Mouse (Mus musculus) MEL (cell line): Measurements from ENCODE around the gene Arhgap23. TPM values are rescaled to one million over a fixed set of nuclear protein-coding genes. Genes with fewer than 3 reads are reported as not detected.
A peak's percentile ranks its signal among the peaks of the same experiment; 100 is the strongest.

Source experiments
- DNase-seq: peaks from one replicate; pipeline ENCODE4 v3.0.0; 2011; ENCODE audit warnings: low read depth, low spot score
- H3K27ac ChIP-seq: 2 replicates; pipeline ENCODE4 v1.5.1; 2012; ENCODE audit warnings: low read depth, mild to moderate bottlenecking, control low read depth, low read length, moderate library complexity; ENCODE audit not compliant: control insufficient read depth
- H3K27me3 ChIP-seq, 2 experiments: fragments of 150-350 bp in 1 of 2; sonication (generic) in 1 of 2; 2 replicates each; pipeline ENCODE4 v1.6.1; 2012; ENCODE audit warnings: low read length in 2 of 2, mild to moderate bottlenecking in 2 of 2, improper control_type of control experiment in 1 of 2, moderate library complexity in 1 of 2; ENCODE audit not compliant: insufficient read depth in 2 of 2, control insufficient read depth in 1 of 2
- H3K36me3 ChIP-seq, 2 experiments: 2 replicates each; pipeline ENCODE4 v1.6.1; 2012 to 2014; ENCODE audit warnings: low read length in 2 of 2, improper control_type of control experiment in 1 of 2, inconsistent platforms in 1 of 2, mild to moderate bottlenecking in 1 of 2; ENCODE audit not compliant: insufficient read depth in 2 of 2, control insufficient read depth in 1 of 2
- H3K4me1 ChIP-seq, 2 experiments: fragments of 150-350 bp in 1 of 2; sonication (generic) in 1 of 2; 2 replicates each; pipeline ENCODE4 v1.6.1; 2012; ENCODE audit warnings: low read length in 2 of 2, improper control_type of control experiment in 1 of 2, mild to moderate bottlenecking in 1 of 2; ENCODE audit not compliant: insufficient read depth in 2 of 2, control insufficient read depth in 1 of 2
- H3K4me3 ChIP-seq, 2 experiments: fragments of 150-350 bp in 1 of 2; sonication (generic) in 1 of 2; 2 replicates each; pipeline ENCODE4 v1.5.1; 2012; ENCODE audit warnings: low read depth in 2 of 2, low read length in 2 of 2, mild to moderate bottlenecking in 2 of 2, moderate library complexity in 2 of 2, control low read depth in 1 of 2, improper control_type of control experiment in 1 of 2; ENCODE audit not compliant: control insufficient read depth in 1 of 2, insufficient read depth in 1 of 2
- H3K79me2 ChIP-seq: 2 replicates; pipeline ENCODE4 v1.6.1; 2012; ENCODE audit warnings: mild to moderate bottlenecking, low read length, moderate library complexity; ENCODE audit not compliant: control insufficient read depth, poor library complexity, insufficient read depth
- H3K9ac ChIP-seq: 2 replicates; pipeline ENCODE4 v1.6.1; 2012; ENCODE audit warnings: low read depth, mild to moderate bottlenecking, control low read depth, low read length, moderate library complexity; ENCODE audit not compliant: control insufficient read depth, poor library complexity, severe bottlenecking
- H3K9me3 ChIP-seq: fragments of 150-350 bp; sonication (generic); replicated peaks from 2 replicates; pipeline ENCODE4 v1.6.1; 2012; ENCODE audit warnings: mild to moderate bottlenecking, low read length, improper control_type of control experiment, moderate library complexity; ENCODE audit not compliant: insufficient read depth
- BHLHE40 ChIP-seq: IDR thresholded peaks from 2 replicates; pipeline ENCODE4 v1.6.1; 2012; ENCODE audit warnings: low read depth, mild to moderate bottlenecking, inconsistent platforms, low read length, improper control_type of control experiment, borderline replicate concordance
- CHD1 ChIP-seq: IDR thresholded peaks from 2 replicates; pipeline ENCODE4 v1.6.1; 2012; ENCODE audit warnings: low read depth, mild to moderate bottlenecking, inconsistent platforms, low read length, improper control_type of control experiment
- CTCF ChIP-seq, 3 experiments: IDR thresholded peaks in 2 of 3; conservative IDR thresholded peaks in 1 of 3; 2 replicates each; pipeline ENCODE4 v1.5.1; 2011 to 2012; ENCODE audit warnings: low read length in 3 of 3, low read depth in 2 of 3, mild to moderate bottlenecking in 2 of 3, improper control_type of control experiment in 1 of 3, inconsistent platforms in 1 of 3, mixed read lengths in 1 of 3, moderate library complexity in 1 of 3; ENCODE audit not compliant: control insufficient read depth in 1 of 3, insufficient read depth in 1 of 3, poor library complexity in 1 of 3, severe bottlenecking in 1 of 3
- E2F4 ChIP-seq: IDR thresholded peaks from 2 replicates; pipeline ENCODE4 v1.6.1; 2011; ENCODE audit warnings: low read depth, low read length, improper control_type of control experiment, borderline replicate concordance
- ETS1 ChIP-seq: IDR thresholded peaks from 2 replicates; pipeline ENCODE4 v1.6.1; 2012; ENCODE audit warnings: low read depth, mild to moderate bottlenecking, inconsistent platforms, low read length, improper control_type of control experiment, moderate library complexity
- MXI1 ChIP-seq: IDR thresholded peaks from 2 replicates; pipeline ENCODE4 v1.6.1; 2011; ENCODE audit warnings: mild to moderate bottlenecking, low read depth, low read length, improper control_type of control experiment
- MYB ChIP-seq: IDR thresholded peaks from 2 replicates; pipeline ENCODE4 v1.6.1; 2011; ENCODE audit warnings: mild to moderate bottlenecking, low read depth, low read length, improper control_type of control experiment
- NRF1 ChIP-seq: IDR thresholded peaks from 2 replicates; pipeline ENCODE4 v1.6.1; 2014; ENCODE audit warnings: low read depth, mild to moderate bottlenecking, inconsistent platforms, low read length, improper control_type of control experiment, moderate library complexity; ENCODE audit not compliant: poor library complexity, insufficient read depth, severe bottlenecking
- POLR2AphosphoS2 ChIP-seq: IDR thresholded peaks from 2 replicates; pipeline ENCODE4 v1.6.1; 2011; ENCODE audit warnings: low read length, improper control_type of control experiment
- RCOR1 ChIP-seq: IDR thresholded peaks from 2 replicates; pipeline ENCODE4 v1.6.1; 2012; ENCODE audit warnings: low read depth, mild to moderate bottlenecking, inconsistent platforms, low read length, improper control_type of control experiment
- SIN3A ChIP-seq: IDR thresholded peaks from 2 replicates; pipeline ENCODE4 v1.6.1; 2012; ENCODE audit warnings: low read length, improper control_type of control experiment, inconsistent platforms
- TBP ChIP-seq: IDR thresholded peaks from 2 replicates; pipeline ENCODE4 v1.8.0; 2011; ENCODE audit warnings: low read depth, low read length, improper control_type of control experiment
- ZMIZ1 ChIP-seq: IDR thresholded peaks from 2 replicates; pipeline ENCODE4 v1.6.1; 2012; ENCODE audit warnings: low read depth, mild to moderate bottlenecking, inconsistent platforms, low read length, improper control_type of control experiment, moderate library complexity
- ZNF384 ChIP-seq: IDR thresholded peaks from 2 replicates; pipeline ENCODE4 v1.6.1; 2012; ENCODE audit warnings: low read depth, mild to moderate bottlenecking, inconsistent platforms, low read length, improper control_type of control experiment
- polyA plus RNA-seq, 2 experiments: library from polyadenylated mRNA; stranded (reverse) in 1 of 2; unstranded in 1 of 2; fragments of >175 nt in 1 of 2; fragments of >200 nt in 1 of 2; gene quantifications; 2 replicates each; pipeline versions ENCODE4 v1.2.1 to v1.2.4; 2012; ENCODE audit warnings: low replicate concordance in 2 of 2, low read depth in 1 of 2; ENCODE audit not compliant: insufficient read length in 2 of 2, insufficient read depth in 1 of 2, missing spikeins in 1 of 2
- total RNA-seq: library from RNA; depleted of rRNA; stranded (reverse); fragments of 300-350 nt; gene quantifications from 2 replicates; pipeline ENCODE4 v1.2.3, GENCODE M21; 2012

Gene Arhgap23
- total and polyA plus RNA-seq, 3 experiments = 1.7 to 7.5 TPM; not detected in 1

GRCm38 (mm10) chr11:97457120-97457519 is 41.8 kb downstream of the Arhgap23 start:
- Histone ChIP-seq H3K27ac (no peak overlapping the region), H3K9ac (no peak overlapping the region), H3K9me3 (no peaks in the 10 kb centered on the region), H3K4me1 (no peaks in the 10 kb centered on the region), H3K27me3 (no peaks in the 10 kb centered on the region), H3K36me3 (no peaks in the 10 kb centered on the region), H3K79me2 (no peaks in the 10 kb centered on the region), H3K4me3 (no peak overlapping the region)
- no peak for TF ChIP-seq BHLHE40
- no peak for TF ChIP-seq CHD1
- no peak for DNase-seq

DNA sequence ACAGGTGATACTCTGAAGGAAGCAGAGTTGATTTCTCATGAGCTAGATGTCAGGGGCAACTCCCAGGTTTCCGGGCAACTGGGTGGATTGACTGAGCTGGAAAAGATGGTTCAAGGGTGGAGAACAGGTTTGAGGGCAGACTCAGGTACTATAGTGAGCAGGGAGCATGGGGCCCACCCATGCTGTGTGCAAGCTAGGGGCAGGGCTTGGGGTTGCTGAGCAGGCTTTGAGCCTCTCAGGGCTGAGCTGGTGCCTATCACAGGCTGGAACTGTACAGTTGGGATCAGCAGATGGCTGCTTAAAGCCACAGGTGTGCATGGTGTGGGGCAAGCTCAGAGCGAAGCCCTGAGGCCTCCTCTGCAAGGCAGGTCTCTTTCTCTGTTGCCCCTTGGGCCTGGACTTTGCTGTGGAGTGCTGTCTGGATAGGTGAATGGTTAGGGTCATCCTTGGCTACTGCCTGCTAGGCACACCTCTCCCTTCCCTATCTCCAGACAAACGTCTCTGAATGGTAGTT is 46.0 kb downstream of the Arhgap23 start:
- Histone ChIP-seq H3K9ac (no peak overlapping the region), H3K36me3 (no peaks in the 10 kb centered on the region), H3K79me2 (no peaks in the 10 kb centered on the region), H3K27me3 (no peaks in the 10 kb centered on the region), H3K27ac (no peak overlapping the region), H3K4me3 (no peak overlapping the region), H3K9me3 (no peaks in the 10 kb centered on the region), H3K4me1 (no peaks in the 10 kb centered on the region)
- TF ChIP-seq MXI1 = no peak
- TF ChIP-seq ZNF384 = no peak
- TF ChIP-seq RCOR1 = no peak
- TF ChIP-seq BHLHE40 = no peak
- no peak for TF ChIP-seq ETS1
- TF ChIP-seq NRF1 = no peak
- TF ChIP-seq E2F4 = no peak
- no peak for TF ChIP-seq POLR2AphosphoS2
- TF ChIP-seq SIN3A = no peak
- TF ChIP-seq ZMIZ1 = no peak
- TF ChIP-seq MYB = no peak
- no peak for DNase-seq

DNA sequence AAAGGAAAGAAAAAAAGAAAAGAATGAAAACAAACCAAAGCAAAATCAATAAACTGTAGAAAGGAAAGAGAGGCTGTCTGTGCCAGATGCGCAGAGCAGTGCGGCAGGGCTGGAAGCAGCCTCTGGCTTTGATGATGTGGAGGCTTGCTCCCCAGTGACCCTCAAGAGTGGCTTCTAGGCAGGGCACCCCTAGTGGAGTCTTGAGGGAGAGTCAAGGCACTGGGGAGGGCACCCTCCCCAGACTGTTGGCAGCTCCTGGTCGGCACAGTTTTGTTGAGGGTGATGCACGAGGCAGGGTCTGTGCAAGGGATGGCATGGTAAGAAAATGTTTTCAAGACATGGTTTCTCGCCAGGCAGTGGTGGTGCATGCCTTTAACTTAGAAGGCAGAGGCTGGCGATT is 47.2 kb downstream of the Arhgap23 start:
- Histone ChIP-seq H3K9ac (no peak overlapping the region), H3K27me3 (no peaks in the 10 kb centered on the region), H3K4me1 (no peaks in the 10 kb centered on the region), H3K27ac (no peak overlapping the region), H3K36me3 (no peaks in the 10 kb centered on the region), H3K4me3 (no peak overlapping the region), H3K79me2 (no peaks in the 10 kb centered on the region), H3K9me3 (no peaks in the 10 kb centered on the region)
- DNase-seq = no peak
- TF ChIP-seq ZNF384 = no peak
- no peak for TF ChIP-seq TBP
- peak in 2 of 3 experiments; percentile 20 to 28; a peak in 3 of 6 replicates for TF ChIP-seq CTCF (IDR thresholded peaks at IDR 0.05 in 2 of 3, conservative IDR thresholded peaks at IDR 0.05 in 1 of 3; ENCODE audit: control insufficient read depth in 1 of 3, insufficient read depth in 1 of 3, low read depth in 2 of 3, low read length in 3 of 3, poor library complexity in 1 of 3, severe bottlenecking in 1 of 3)
